Mouse (Mus musculus) olfactory bulb, adult 2 months (tissue): ENCODE measurements around the gene 1700013G24Rik.

Source experiments
- CTCF ChIP-seq: fragments of 200-500 bp; IDR thresholded peaks from 2 replicates; pipeline ENCODE4 v1.5.1; 2012; ENCODE audit warnings: low read depth, mild to moderate bottlenecking, low read length, moderate library complexity; ENCODE audit not compliant: insufficient read depth
- POLR2A ChIP-seq: fragments of 200-500 bp; IDR thresholded peaks from 2 replicates; pipeline ENCODE4 v1.6.1; 2012; ENCODE audit warnings: mild to moderate bottlenecking, low read depth, low read length, moderate library complexity; ENCODE audit not compliant: insufficient read depth

DNA sequence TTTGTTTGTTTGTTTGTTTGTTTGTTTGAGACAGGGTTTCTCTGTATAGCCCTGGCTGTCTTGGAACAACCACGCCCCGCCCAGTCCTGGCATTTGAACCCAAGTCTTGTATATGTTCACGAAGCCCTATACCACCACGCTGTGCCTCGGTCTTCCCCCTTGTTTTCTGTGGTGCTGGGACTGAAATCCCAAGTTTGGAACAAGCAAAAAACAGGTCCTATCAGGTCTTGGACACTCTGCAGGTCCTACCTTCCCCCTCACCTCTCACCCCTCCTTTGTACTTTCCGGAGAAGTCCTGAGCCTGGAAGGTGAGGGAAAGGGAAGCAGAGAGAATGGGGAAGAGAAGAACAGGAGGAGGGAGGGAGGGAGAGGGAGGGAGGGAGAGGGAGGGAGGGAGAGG is 894 bp upstream of the 1700013G24Rik start:
- TF ChIP-seq CTCF (no peak), POLR2A (no peak)
